8 mouse cellular contexts compared by ENCODE assay signal in the genomic region with DNA sequence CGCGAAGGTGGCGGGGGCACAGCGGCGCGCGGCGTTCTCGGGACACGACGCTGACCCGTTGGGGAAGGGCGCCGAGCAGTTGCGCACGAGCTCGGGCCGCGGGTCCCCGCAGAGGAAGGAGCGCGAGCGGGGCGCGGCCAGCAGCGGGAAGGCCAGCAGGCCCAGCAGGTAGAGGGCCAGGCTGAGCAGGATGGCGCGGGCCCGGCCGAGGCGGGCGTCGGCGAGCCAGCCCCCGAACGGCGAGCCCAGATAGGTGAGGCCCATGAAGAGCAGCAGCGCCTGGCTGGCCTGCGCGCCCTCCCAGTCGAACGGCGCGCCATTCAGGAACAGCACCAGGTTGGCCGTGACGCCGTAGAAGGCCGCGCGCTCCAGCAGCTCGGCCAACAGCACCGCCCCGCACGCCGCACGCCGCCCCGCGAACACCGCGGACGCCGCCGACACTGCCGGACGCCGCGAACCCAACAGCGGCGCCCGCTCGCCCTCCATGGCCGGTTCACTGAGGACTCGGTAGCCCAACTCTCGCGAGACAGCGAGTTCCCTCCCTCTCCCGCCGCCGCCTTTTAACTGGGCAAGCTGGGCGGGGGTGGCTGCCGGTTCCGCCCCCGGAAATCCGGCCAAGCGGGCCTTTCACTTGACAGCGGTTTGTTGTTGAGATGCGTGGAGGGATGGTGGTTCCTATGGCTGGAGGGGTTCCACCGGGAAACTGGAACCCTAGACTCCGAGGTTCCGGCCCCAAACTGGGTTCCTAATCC. TPM values are rescaled to one million over a fixed set of nuclear protein-coding genes. Genes with fewer than 3 reads are reported as not detected.
DNase-seq lines count a peak whose midpoint lies in the region; ATAC-seq lines count a peak whose summit lies in the region.

No protein-coding gene starts in this region.

- intact Hi-C loops in gastrocnemius, postnatal 14 days (cut with DNase I; ENCODE audit: low total_unique reads): no loop called here
- intact Hi-C loops in left cerebral cortex, postnatal 10 days (cut with DNase I): loop anchor here (10.0 kb wide), 1 partner anchor 878 kb away; no protein-coding TSS in a partner anchor

- ATAC-seq in inflammation-experienced regulatory T-cells, adult 6 months: peak; percentile 96
- peak; percentile 95 for ATAC-seq in megakaryocyte-erythroid progenitor cell, adult 5-6 weeks (replicated peaks; ENCODE audit: low FRiP score, low TSS enrichment, poor library complexity, severe bottlenecking)

- peak; percentile 98 to 99 for DNase-seq in adrenal gland, adult (ENCODE audit: inconsistent age in 2 of 2, low spot score in 1 of 2)
- DNase-seq in embryo, embryonic 10.5 days (ENCODE audit: low spot score): peak; percentile 98
- peak; percentile 99 for DNase-seq in gastrocnemius, postnatal 14 days
- peak; percentile 98 to 99 for DNase-seq in left cerebral cortex, postnatal 10 days (ENCODE audit: extremely low spot score in 1 of 2, low spot score in 2 of 2)
- peak; percentile 99 for DNase-seq in right cerebral cortex, postnatal 25 days
- DNase-seq in urinary bladder, postnatal 4 days (ENCODE audit: low spot score in 2 of 2): peak; percentile 97 to 99

RNA-seq across cellular contexts. Expression of a gene that starts 15.0 kb away (rescaled TPM):
- total RNA-seq in gastrocnemius, postnatal 14 days (2021): not detected
- polyA plus RNA-seq in inflammation-experienced regulatory T-cells, adult 6 months (2017; shearing (Covaris generic)): not detected
- total RNA-seq in left cerebral cortex, postnatal 10 days (2021): 10 to 100 TPM; 23.4 to 27.4 TPM
- not detected in 2 replicates for total RNA-seq in megakaryocyte-erythroid progenitor cell, adult 5-6 weeks (2014; fragmentation: Nextera tagmentation)
- not detected in 2 replicates for total RNA-seq in megakaryocyte-erythroid progenitor cell, adult 5-6 weeks (2017)

RNA-seq across cellular contexts. Expression of a gene that starts 15.6 kb away (rescaled TPM):
- 10 to 100 TPM in 1 of 2 experiments, 1 to 10 TPM in 1; 8.3 to 11.1 TPM for total RNA-seq in gastrocnemius, postnatal 14 days (2021)
- 1 to 10 TPM; 2.9 to 4.0 (median 3.4) TPM for polyA plus RNA-seq in inflammation-experienced regulatory T-cells, adult 6 months (2017; shearing (Covaris generic))
- total RNA-seq in left cerebral cortex, postnatal 10 days (2021): 10 to 100 TPM; 21.4 to 21.9 TPM
- total RNA-seq in megakaryocyte-erythroid progenitor cell, adult 5-6 weeks (2014; fragmentation: Nextera tagmentation): 18.2 and 26.6 TPM in 2 replicates
- 12.9 and 13.1 TPM in 2 replicates for total RNA-seq in megakaryocyte-erythroid progenitor cell, adult 5-6 weeks (2017)

Comparison
In these comparisons a context has a peak if more than half of its experiments do, and no peak if none do; other contexts are left out.
1. Peak in every context shown above with its lines: DNase-seq and ATAC-seq.
2. RNA of a gene that starts 15.0 kb away (total RNA-seq): 23.4 to 27.4 TPM in left cerebral cortex, postnatal 10 days; not detected in gastrocnemius, postnatal 14 days and not detected in megakaryocyte-erythroid progenitor cell, adult 5-6 weeks; every median in the first group is over 10 times any median in the second.